Mouse (Mus musculus) cerebellum, adult 2 months (tissue): ENCODE data around the gene Dppa2.

ENCODE experiments used
- CTCF ChIP-seq: fragments of 200-500 bp; IDR thresholded peaks from 2 replicates; pipeline ENCODE4 v1.5.1; 2011; ENCODE audit warnings: low read depth, mild to moderate bottlenecking, control low read depth, low read length, moderate library complexity, borderline replicate concordance; ENCODE audit not compliant: insufficient read depth
- POLR2A ChIP-seq: fragments of 200-500 bp; IDR thresholded peaks from 2 replicates; pipeline ENCODE4 v1.6.1; 2011; ENCODE audit warnings: low read length, control low read depth, borderline replicate concordance; ENCODE audit not compliant: insufficient read depth

DNA sequence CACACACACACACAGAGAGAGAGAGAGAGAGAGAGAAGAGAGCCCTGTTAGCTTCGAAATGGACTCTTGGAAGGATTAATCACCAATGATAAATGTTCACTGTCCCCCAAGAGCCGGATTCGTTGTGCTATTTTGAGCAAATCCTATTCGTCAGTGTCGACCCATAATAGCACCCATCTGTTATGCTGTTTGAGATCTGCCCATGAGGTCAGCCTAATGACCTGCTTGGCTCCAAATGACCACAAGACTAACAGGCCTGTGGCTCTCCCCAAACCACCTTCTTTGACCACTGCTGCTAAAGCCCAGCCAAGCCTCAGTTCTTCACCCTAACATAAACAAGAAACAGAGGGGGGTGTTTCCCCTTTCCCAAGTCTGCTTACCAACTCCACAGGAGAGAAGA, 23.2 kb downstream of the Dppa2 start:
- TF ChIP-seq CTCF (no peak), POLR2A (no peak)
